Mouse (Mus musculus) gastrocnemius, postnatal 25 days (tissue): ENCODE measurements around the gene Pde4d. TPM values are rescaled to one million over a fixed set of nuclear protein-coding genes. Genes with fewer than 3 reads are reported as not detected.

Source experiments
- DNase-seq: peaks from one replicate; pipeline ENCODE4 v3.0.0; 2022
- total RNA-seq, 2 experiments: library from RNA; stranded (reverse); gene quantifications; 1 replicate in 1 of 2; 2 replicates in 1 of 2; pipeline ENCODE4 v1.2.3; 2021

The Pde4d gene
- total RNA-seq, 2 experiments from 2014 or later = 153 to 164 TPM

DNA sequence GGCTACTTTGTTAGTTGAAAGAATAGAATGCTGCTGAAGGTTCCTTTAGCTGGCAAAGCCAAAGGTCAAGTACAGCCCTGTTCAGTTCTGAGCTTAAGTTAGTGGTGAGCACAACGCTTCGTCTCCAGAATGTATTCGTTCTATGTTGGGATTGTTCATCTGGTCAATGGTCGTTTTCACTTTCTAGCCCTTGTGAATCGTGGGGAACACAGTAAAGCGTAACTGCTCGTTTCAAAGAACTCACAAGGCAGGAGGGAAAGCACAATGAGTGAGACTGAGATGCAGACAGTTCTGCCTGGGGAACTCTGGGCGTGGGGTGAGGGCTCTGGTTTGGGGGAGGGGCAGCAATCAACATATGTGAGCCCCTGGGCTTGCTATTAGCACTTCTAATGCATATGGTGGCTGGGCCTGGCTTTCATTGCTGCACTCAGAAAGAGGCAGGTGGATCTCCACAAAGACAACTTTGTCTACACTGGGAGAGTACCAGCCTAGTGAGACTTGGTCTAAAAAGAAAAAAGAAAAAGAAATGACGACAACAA, 1328.6 kb downstream of the Pde4d start:
- no peak for DNase-seq

DNA sequence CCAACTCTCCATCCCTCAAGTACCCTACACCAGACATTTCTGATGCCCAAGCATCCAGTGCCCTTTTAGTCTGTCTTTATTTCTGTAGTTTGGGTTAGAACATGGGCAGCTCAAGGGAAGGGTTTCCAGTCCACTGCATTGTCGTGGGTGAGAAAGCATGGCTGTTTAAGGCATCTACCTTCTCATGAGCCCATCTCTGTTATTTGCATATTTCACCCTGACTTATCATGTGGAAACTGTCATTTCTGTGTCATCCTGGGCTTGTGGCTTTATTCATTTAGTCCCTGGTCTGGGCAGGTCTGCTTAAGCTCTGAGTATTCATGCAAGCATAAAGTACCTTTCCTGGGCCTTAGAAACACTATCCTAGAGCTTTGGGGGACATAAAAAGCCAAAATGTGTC, 1331.7 kb downstream of the Pde4d start:
- no peak for DNase-seq

DNA sequence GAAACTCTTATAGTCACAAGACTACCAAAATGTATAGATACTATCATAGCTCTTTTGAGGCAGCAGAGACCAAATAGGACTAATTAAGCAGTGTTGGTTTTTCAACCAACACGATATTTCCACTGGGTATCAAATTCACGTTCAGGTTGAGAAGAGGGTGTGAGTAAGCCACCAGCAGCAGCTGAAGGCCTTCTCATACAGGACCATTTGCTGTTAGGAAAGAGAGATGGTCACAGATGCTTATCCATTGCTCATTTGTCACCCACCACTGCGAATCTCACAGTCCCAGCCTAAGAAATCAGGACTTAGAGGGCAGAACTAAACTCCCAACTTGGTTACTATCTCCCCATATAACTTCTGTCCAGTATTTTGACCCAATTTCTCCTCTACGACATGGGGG, 1338.9 kb downstream of the Pde4d start:
- DNase-seq = no peak

DNA sequence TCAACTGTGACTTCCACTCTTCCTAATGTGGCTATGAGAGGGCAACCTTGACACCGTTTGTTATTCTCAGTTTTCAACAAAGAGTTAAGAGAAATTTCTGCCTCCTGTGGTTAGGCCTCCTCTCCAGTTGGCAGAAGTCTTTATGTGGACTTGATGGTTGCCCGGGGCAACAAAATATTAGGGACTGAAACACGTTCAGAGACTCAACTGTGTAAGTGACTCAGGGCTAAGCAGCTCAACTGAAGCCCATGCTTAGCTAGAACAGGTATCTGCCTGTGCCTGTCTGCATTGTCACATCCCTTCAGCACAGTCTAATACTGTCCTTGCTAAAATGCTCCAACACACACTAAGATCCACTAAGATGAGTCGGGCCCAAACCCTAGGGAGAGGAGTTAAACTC, 1339.4 kb downstream of the Pde4d start:
- DNase-seq = no peak

DNA sequence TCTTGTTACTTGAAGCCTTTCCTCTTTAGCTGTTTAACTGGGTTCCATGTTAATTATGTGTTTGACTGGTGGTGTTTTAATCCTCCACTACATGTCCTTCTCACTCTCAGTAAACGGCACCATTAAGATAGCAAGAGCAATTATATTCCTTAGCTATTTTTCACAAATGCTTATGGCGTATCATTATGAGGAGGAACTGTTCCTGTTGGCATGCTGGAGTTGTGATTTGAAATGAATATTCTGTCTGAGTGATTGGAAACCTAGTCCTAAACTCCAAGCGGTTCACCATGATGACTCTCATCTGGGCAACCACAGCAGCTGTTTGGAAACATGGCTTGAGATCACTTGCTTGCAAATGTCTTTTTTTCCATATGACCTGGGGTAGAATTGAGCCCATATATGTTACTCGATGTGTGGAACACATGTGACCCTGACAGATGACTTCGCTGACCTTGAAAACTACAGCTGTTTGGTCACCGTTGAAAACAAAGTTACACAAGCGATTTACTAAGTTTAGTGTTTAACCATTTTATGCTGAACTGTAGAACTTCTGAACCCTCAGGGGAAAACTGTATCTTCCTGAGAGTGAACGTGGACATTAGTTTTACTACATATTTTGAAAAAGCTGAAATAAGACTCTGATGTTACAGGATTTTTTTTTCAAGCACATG, 1340.4 kb downstream of the Pde4d start:
- DNase-seq = no peak

DNA sequence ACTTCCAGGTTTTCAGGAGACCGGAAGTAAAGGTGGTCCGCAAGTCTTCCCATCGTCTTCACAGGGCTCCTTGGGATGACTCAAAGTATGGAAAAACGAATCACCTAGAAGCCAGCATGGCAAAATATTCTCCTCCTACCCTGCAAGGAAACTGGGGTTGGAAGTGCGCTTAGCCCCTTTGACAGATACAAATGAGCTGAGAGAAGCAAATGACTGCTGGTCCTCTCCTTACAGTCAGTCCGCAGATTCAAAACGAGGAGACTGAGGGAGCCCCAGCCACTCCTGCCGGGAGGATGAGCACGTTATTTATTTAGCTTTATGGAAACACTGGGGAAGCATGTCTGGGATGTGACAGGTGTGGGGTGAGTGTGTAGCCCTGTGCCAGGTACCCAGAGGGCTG, 1344.2 kb downstream of the Pde4d start:
- no peak for DNase-seq

DNA sequence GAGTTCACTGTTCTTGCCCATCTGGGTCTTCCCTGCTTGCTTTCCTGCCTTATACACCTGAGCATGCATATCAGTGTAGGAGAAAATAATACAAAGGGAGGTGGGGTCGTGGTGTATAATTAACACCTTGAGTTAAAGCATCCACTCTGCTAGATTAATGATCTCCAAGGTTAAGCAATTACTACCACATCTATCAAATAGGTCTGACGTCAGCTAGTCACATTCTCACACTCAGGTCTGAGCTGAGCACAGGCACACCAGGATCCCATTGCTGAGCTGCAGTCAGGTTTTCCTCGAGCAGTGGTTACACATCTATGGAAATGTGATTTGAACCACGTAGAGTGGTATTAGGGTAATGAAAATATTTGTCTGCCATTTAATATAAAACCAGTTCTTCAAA, 1348.9 kb downstream of the Pde4d start:
- DNase-seq = no peak

DNA sequence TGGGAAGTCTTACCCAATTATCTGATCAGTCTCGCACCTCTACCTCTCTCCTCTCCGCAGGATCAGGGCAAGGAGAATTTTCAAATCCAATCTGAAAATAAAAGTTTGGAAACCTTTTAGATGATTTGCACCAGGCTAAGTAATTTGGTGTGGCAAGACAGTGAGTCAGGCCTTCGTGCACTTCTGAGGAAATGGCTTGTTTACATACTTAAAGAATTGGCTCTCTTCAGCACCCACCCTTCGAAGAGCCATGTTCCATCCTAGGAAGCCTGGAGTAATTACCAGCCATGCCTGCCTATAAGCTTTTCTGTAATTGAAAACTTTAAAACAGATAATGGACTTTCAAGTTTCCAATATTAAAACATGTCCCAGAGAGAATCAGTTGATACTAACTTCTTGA, 1352.5 kb downstream of the Pde4d start:
- DNase-seq = no peak

DNA sequence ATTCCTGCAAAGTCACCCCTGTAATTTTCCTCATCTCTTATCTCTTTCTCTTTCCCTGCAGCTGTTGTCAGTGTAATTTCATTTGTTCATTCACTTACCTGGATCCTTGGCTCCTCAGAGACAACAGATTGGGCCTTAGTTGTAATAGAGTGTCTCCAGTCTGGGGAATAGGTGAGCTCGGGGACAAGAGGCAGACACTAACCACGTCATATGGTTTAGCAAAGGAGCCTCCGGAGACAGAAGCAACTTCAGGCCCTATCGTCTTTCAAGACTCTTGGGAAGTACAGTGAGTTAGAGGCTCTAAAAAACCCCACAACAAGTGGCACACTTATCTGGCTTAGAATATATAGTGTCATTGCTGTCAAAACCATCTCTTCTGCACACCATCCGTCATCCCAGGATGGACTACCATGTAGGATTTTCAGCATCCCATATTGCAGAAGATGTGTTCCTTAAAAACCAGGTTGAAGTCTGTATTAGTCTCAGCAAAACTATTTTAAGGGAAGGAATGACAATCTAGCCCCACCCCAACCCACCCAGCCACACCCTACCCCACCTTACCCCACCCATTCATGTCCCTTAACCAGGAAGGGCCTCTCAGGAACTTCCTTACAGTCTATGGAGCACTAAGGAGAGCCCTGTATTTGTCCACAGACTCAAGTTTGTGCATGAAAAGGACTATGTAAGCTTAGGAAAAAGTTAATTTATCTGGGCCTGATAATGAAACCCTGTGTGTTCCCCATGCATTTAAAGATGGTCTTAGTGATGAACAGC, 1356.6 kb downstream of the Pde4d start:
- DNase-seq = no peak

DNA sequence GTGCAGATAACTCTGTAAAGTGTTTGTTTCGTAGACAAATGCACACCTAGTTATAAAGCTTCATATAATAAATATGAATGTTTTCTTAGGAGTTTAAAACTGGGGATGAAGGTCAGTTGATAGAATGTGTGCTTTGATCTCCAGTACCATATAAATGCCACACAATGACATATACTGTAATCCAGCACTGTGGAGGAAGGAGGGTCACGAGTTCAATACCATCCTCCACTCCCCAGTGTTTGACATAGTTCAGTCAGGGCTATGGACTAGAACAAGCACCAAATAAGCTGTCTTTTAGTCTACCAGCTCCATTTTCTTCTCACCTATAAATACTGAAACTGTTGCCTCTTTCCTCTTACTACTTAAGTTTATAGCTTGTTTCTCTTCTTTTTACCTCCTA, 1357.3 kb downstream of the Pde4d start:
- DNase-seq = no peak

DNA sequence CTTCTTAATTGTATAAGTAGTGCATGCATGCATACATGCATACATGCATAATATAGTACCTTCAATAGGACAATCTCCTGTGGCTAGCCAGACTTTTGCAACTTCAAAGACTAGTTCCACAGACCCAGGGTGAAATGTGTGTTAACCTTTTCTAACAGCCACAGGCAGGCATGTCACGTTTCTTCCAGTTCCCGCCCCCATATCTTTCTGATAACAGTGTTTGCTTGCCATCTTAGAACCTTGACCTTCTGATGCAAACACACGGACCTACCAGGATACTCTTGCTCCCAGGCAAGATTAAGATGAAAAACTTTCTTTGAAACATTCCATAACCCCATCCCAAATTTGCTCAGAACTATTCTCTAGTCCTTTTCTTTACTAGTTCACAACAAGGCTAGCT, 1357.7 kb downstream of the Pde4d start:
- DNase-seq = no peak

DNA sequence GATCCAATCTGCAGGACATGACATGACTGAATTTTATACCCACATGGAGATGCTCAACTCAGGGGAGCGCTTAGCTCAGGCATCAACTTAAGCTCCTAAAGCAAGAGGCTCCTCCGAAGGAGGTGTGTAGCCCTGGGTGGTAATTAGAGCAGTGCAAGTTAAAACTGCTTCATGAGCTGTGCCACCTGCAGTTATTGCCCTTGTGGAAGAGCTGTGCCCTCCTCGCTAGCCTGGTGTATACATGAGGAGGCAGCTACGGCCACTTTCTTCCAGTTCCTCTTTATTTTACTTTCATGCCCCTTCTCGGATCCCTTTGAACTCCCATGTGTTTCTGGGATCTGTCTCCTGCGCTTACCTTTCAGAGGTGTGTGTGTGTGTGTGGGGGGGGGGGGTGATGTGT, 1358.3 kb downstream of the Pde4d start:
- DNase-seq = no peak

DNA sequence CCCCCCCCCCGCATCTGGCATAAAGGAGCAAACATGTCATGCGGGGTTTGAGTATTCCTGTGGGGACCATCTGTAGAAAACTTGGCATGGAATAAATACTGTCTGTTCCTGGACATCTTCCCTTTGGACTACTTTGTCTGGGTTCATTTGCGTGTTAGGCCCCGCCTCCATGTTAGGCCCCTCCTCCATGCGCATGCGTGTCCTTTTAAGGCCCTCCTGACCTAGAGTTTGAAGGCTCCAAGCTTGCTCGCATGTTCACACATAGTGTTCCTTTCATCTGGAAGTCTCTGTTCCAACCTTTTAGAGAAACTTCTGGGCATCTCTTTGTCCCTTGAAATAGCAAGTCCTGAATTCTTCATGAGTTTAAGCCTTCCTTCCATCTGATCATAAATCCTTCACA, 1359.2 kb downstream of the Pde4d start:
- no peak for DNase-seq

DNA sequence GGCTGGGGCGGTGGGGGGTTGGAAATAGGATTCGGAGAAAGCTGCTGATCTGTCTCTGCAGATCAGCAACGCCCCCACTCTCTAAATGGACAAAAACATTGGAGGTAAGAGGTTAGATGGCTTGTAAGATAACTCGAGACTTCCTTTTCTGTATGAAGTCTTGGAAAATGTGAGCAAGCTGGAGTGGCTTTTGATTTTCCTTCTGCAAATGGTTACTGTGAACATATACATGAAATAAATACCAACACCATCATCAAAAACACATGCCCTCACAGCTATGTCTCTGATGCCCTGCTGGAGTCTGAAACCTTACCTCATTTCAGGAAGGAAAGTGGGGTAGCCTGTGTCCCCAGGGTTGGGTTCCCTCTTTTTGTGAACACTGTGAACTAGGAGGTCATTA, 1359.9 kb downstream of the Pde4d start:
- no peak for DNase-seq

DNA sequence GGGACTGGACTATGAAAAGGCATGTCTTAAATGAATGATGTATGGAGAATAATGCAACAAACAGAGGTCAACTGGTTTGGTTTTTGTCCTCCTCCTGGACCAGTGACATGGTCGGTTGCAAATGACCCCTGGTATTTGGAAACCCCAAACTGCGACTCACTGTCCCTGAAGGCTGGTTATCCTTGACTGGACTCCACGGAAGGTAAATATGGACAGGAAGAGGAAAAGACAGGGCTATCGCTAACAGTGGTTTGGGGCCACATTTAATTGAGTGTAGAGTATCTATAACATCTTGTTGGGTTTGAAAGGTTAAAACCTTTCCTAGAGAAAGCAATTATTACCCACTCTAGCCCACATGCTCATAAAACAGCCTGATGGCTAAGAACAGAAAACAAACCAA, 1364.2 kb downstream of the Pde4d start:
- no peak for DNase-seq

DNA sequence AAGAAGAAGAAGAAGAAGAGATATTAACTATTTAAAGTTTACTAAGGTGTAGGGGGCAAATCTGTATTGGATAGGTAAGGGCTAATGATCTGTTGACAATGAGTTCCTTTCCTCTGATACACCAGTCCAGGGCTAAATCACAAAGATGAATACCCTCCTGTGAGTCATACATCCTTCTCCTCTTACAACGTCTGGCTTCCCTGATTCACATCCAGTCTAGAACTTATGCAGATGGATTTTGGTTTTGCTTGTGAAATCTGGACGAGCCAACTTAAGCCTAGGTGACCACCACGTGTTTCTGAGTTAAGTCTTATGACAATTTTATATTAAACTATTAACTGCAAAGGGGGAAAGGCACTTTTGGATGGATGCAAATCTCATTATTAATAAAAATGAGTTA, 1369.3 kb downstream of the Pde4d start:
- DNase-seq = no peak

DNA sequence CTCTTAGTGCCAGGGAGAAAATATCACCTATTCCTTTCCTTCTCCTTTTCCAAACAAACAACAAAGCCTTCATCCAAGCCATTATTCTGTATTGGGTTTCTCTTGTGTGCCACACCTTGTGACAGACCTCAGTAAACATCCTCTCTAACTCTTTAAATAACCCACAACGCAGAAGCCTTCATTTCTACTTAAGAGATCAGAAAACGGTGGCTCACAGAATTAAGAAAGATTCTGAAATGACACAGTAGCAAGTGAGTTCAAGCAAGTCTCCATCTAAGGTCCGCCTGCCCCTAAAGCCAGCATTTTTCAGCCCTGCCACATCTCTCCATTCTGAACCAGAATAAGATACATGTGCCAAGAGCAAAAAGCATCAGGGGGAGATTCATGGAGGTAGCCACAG, 1370.4 kb downstream of the Pde4d start:
- DNase-seq = no peak

DNA sequence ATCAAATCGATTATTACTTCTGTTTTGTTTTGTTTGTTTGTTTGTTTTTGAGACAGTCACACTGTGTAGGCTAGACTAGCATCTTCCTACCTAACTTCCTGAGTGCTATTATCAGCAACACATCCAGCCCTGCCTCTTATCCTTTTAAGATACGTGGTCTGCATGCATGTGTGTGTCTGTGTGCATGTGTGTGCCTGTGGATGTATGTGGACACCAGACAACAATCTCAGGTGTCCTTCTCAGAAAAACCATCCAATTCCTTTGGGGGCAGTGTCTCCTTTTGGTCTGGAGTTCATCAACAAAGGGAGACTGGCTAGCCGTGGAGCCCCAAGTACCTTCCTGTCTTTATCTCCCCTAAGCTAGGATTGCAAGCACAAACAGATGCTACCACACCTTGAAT, 1371.1 kb downstream of the Pde4d start:
- DNase-seq = no peak

DNA sequence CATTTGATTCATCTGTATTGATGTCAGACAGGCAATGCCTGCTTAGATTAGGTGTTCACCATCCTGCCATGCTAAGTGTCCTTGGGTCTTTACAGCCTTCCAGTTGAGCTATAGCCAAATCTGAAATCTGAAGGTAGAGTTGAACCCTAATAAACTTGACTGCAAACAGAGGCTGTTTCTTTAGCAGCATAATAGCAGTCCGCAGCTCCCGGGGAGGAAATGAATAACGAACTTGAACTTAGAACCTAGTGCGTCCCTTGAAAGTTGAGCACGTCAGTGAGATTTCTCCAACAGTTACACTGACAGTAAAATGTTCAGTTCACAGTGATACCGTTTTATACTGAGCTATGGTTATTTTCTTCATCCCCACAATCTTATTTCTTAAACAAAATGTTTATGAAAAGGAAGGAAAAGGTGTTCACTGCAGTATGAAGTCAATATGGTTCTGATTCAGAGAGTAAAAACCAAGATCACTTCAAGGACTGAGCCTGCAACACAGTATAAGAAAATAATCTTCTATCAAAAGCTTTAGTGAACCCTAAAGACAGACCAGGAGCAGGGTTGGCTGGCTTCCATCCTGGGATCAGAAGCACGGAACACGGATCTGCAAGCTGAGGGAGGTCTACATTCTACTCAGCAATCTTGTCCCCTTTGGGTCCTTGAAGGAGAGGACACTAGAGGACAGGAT, 1372.1 kb downstream of the Pde4d start:
- DNase-seq = no peak

DNA sequence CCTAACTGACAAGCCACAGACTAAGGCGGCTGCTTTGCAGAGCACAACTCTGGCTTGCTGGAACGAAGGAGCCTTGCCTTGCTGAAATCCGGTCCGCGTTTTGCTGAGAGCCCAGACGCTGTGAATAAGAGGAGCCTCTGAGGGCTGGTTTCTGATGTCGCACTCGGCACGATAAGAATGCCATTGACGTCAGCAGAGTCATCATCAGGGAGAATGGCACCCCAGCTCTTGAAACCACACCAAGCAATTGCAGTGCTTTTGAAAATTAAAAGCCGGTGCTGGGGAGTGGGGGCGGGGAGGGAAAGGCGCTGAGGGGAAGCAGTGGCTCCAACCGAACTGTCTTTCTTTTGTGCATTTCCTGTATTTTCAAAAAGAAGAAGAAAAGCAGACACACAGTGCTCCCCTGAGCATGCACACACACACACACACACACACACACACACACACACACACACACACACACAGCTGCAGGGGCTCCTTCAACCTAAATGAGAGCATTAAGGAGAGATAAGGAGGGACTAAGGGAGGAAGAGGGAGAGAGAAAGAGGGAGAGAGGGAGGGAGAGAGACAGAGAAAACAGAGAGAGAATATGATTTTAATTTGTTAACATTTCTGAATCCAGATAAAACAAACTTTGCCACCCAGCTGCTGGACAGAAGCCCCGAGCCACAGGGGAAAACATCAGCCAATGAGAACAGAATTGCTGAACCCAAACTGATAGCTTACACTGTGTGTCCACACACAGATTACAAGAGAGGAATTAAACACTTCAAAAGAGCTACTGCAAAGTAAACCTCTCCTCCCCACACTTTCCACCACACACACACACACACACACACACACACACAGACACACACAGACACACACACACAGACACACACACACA, 1372.9 kb downstream of the Pde4d start:
- DNase-seq = peak; percentile 93

DNA sequence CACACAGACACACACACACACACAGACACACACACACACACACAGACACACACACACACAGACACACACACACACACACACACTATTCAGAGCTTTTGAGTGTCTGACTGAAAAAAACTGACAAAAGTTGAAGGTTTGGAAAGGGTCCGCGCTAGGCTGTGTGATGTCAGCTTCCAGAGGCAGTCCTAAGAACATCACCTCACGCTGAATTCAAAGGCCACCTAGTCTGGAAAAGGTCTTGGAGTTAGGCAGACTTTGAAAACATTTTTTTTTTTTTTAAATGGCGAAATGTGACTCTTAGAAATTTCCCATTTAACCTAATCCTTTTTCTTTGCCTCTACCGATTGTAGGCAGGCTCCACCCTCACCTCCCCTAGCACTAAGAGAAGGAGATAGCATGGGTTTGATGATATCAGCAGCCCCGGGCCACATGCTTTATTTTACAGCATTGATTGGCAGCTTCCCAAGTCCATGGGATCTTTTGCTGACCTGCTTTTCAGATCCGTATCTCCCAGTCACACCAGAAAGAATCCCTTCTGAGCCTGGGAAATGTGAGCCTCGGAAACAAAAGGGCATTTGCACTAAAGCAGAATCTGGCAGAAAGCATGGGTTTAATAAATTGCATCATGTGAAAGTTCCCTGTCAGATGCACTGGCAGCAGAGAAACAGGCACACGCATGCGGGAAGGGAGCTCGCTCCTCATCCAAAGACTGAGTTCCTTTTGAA, 1373.7 kb downstream of the Pde4d start:
- peak; percentile 18 for DNase-seq

DNA sequence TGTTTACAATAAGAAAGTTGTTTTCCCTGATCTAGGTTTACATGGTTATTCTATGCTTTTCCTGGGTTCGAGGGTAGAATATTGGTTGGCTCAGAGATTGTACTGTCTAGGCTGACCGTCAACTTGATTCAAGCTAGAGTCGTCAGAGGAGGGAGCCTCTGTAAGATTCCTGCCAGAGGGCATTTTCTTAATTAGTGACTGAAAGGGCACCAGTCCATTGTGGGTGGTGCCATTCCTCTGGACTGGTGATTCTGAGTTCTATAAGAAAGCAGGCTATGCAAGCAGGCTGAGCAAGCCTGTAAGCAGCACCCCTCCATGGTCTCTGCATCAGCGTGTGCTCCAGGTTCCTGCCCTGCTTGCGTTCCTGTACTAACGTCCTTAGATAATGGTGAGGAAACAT, 1376.1 kb downstream of the Pde4d start:
- no peak for DNase-seq
